Mouse (Mus musculus): ENCODE measurements at regions not wholly inside any gene's neighbourhood (a gene's known extent, or its start where the extent isn't known, plus 50 kb on each side); places are given as distances from the start of the nearest gene placed in this dataset.

DNA sequence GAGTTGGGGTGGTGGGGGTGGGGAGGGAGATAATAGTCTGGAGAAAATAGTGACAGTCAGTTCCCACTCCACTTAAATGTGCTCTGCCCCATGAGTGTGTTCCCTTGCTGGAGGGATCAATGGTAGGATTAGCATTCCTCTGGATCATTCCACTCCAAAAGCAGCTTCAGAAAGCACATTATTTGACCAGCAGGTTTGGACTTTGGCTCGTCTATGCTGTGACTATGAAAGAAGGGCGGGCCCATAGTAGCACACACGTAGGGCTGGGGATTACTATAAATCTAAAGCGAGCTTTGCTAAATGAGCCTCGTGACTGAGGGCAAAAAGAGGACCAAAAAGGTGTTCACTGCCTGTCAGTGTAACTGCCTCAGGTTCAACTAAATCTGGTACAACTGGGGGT is 75.9 kb upstream of the Marcks start:
- H3K27ac ChIP-seq (replicated peaks): no peak overlapping the region
- H3K4me1 ChIP-seq: no peaks in the 10 kb centered on the region
- no peak overlapping the region for H3K9ac ChIP-seq (replicated peaks)
- 74% methylated on average over 5 of the region's 5 CpGs for WGBS
- no peak for ATAC-seq (ENCODE audit: low FRiP score)
- no peaks in the 10 kb centered on the region for H3K9me3 ChIP-seq (replicated peaks)
- no peaks in the 10 kb centered on the region for H3K27me3 ChIP-seq (replicated peaks)
- H3K36me3 ChIP-seq: no peaks in the 10 kb centered on the region
- H3K4me3 ChIP-seq (replicated peaks): no peak overlapping the region
- no peak overlapping the region for H3K4me2 ChIP-seq

GRCm38 (mm10) chr10:37212350-37213035 is 73.8 kb upstream of the Marcks start:
- Histone ChIP-seq H3K36me3 (no peaks in the 10 kb centered on the region), H3K4me2 (no peak overlapping the region), H3K27me3 (replicated peaks) (no peaks in the 10 kb centered on the region), H3K9me3 (replicated peaks) (no peaks in the 10 kb centered on the region), H3K4me1 (no peaks in the 10 kb centered on the region), H3K9ac (replicated peaks) (no peak overlapping the region), H3K4me3 (replicated peaks) (no peak overlapping the region), H3K27ac (replicated peaks) (no peak overlapping the region)
- WGBS: 53% methylated on average over 1 of the region's 1 CpGs
- no peak for ATAC-seq (ENCODE audit: low FRiP score)

- WGBS: 93% methylated on average over 3 of the region's 3 CpGs
- no peaks in the 10 kb centered on the region for H3K36me3 ChIP-seq
- no peak for ATAC-seq (ENCODE audit: low FRiP score)
- H3K9me3 ChIP-seq (replicated peaks): no peaks in the 10 kb centered on the region
- no peak overlapping the region for H3K4me2 ChIP-seq
- H3K27ac ChIP-seq (replicated peaks): no peak overlapping the region
- H3K4me3 ChIP-seq (replicated peaks): no peak overlapping the region
- no peaks in the 10 kb centered on the region for H3K27me3 ChIP-seq (replicated peaks)
- no peak overlapping the region for H3K9ac ChIP-seq (replicated peaks)
- H3K4me1 ChIP-seq: no peaks in the 10 kb centered on the region
Measured at GRCm38 (mm10) chr10:37211305-37211704, 72.6 kb upstream of the Marcks start.

- ATAC-seq (ENCODE audit: low FRiP score): no peak
- Histone ChIP-seq H3K4me1 (no peaks in the 10 kb centered on the region), H3K4me3 (replicated peaks) (no peak overlapping the region), H3K4me2 (no peak overlapping the region), H3K27me3 (replicated peaks) (no peaks in the 10 kb centered on the region), H3K9me3 (replicated peaks) (no peaks in the 10 kb centered on the region), H3K36me3 (no peaks in the 10 kb centered on the region), H3K9ac (replicated peaks) (no peak overlapping the region), H3K27ac (replicated peaks) (no peak overlapping the region)
- WGBS: 90% methylated on average over 1 of the region's 1 CpGs
Measured at GRCm38 (mm10) chr10:37210223-37210622, 71.5 kb upstream of the Marcks start.

DNA sequence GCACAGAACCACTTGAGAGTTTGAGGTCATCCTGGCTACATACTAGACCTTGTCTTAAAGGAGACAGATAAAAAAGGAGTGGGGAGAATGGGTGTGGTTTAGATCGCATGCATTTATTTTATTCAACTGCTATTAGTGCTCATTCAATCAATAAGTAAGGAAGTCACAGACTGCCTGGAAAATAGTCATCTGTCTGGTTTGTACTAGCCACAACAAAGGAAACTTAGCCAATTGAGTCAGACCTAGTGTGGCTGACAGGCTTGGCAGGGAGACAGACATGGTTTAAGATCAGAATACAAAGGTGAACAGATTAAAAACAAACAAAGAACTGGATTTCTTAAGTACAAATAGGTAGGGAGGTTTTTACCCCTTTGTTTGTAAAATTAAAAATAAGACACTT is 68.3 kb upstream of the Marcks start:
- H3K4me2 ChIP-seq: no peak overlapping the region
- no peak overlapping the region for H3K9ac ChIP-seq (replicated peaks)
- H3K36me3 ChIP-seq: no peaks in the 10 kb centered on the region
- no peak for ATAC-seq (ENCODE audit: low FRiP score)
- H3K4me1 ChIP-seq: no peaks in the 10 kb centered on the region
- H3K9me3 ChIP-seq (replicated peaks): no peaks in the 10 kb centered on the region
- no peak overlapping the region for H3K27ac ChIP-seq (replicated peaks)
- no peaks in the 10 kb centered on the region for H3K27me3 ChIP-seq (replicated peaks)
- H3K4me3 ChIP-seq (replicated peaks): no peak overlapping the region
- 95% methylated on average over 1 of the region's 1 CpGs for WGBS

GRCm38 (mm10) chr10:37206546-37206945 is 67.8 kb upstream of the Marcks start:
- Histone ChIP-seq H3K4me3 (replicated peaks) (no peak overlapping the region), H3K36me3 (no peaks in the 10 kb centered on the region), H3K27me3 (replicated peaks) (no peaks in the 10 kb centered on the region), H3K9me3 (replicated peaks) (no peaks in the 10 kb centered on the region), H3K4me1 (no peaks in the 10 kb centered on the region), H3K9ac (replicated peaks) (no peak overlapping the region), H3K27ac (replicated peaks) (no peak overlapping the region), H3K4me2 (no peak overlapping the region)
- ATAC-seq (ENCODE audit: low FRiP score): no peak
- 74% methylated on average over 4 of the region's 4 CpGs for WGBS

- Histone ChIP-seq H3K27ac (replicated peaks) (no peak overlapping the region), H3K4me2 (no peak overlapping the region), H3K36me3 (no peaks in the 10 kb centered on the region), H3K4me1 (no peaks in the 10 kb centered on the region), H3K9ac (replicated peaks) (no peak overlapping the region), H3K27me3 (replicated peaks) (no peaks in the 10 kb centered on the region), H3K9me3 (replicated peaks) (no peaks in the 10 kb centered on the region), H3K4me3 (replicated peaks) (no peak overlapping the region)
- 95% methylated on average over 1 of the region's 1 CpGs for WGBS
- ATAC-seq (ENCODE audit: low FRiP score): no peak
Measured at GRCm38 (mm10) chr10:37203709-37204108, 65.0 kb upstream of the Marcks start.

GRCm38 (mm10) chr10:37194798-37195453 is 56.2 kb upstream of the Marcks start:
- H3K27ac ChIP-seq (replicated peaks): no peak overlapping the region
- no peaks in the 10 kb centered on the region for H3K27me3 ChIP-seq (replicated peaks)
- no peaks in the 10 kb centered on the region for H3K36me3 ChIP-seq
- H3K4me2 ChIP-seq: no peak overlapping the region
- no peak for ATAC-seq (ENCODE audit: low FRiP score)
- H3K9ac ChIP-seq (replicated peaks): no peak overlapping the region
- no peak overlapping the region for H3K4me3 ChIP-seq (replicated peaks)
- WGBS: 93% methylated on average over 13 of the region's 13 CpGs
- no peaks in the 10 kb centered on the region for H3K4me1 ChIP-seq
- H3K9me3 ChIP-seq (replicated peaks): no peaks in the 10 kb centered on the region

DNA sequence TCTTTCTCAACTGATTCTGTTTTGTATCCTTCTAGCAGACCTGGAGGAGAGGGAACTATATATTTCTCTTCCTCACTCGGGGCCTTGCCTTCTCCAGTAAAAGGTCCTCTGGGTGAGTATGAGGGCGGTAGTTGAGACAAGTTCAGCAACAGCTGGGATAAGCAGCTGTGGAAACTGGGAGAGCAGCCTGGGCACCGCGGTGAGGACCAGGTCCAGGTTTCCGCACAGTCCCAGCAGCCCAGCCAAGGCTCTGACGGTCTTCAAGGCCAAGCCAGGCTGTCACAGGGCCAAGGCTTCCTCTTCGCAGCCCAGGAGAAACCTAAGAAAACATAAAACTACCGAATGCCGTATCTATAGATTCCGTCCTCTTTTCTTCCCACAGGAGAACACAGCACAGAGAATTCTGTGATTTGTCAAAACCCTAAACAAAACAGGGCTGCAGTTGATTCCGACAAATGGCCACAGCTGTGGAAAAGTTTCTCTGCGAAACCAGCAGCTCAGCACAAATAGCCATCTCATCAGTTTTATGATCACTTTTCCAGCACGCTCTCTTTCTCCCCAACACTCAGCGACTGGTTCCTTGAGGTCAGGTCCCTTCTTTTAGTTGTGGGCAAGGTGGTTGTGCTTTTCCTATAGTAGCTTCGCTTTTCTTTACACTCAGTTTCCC is 55.5 kb upstream of the Marcks start:
- H3K9ac ChIP-seq (replicated peaks): no peak overlapping the region
- no peak overlapping the region for H3K4me2 ChIP-seq
- no peaks in the 10 kb centered on the region for H3K9me3 ChIP-seq (replicated peaks)
- H3K27me3 ChIP-seq (replicated peaks): no peaks in the 10 kb centered on the region
- WGBS: 87% methylated on average over 15 of the region's 15 CpGs
- ATAC-seq (ENCODE audit: low FRiP score): no peak
- no peak overlapping the region for H3K27ac ChIP-seq (replicated peaks)
- no peak overlapping the region for H3K4me3 ChIP-seq (replicated peaks)
- no peaks in the 10 kb centered on the region for H3K36me3 ChIP-seq
- no peaks in the 10 kb centered on the region for H3K4me1 ChIP-seq

DNA sequence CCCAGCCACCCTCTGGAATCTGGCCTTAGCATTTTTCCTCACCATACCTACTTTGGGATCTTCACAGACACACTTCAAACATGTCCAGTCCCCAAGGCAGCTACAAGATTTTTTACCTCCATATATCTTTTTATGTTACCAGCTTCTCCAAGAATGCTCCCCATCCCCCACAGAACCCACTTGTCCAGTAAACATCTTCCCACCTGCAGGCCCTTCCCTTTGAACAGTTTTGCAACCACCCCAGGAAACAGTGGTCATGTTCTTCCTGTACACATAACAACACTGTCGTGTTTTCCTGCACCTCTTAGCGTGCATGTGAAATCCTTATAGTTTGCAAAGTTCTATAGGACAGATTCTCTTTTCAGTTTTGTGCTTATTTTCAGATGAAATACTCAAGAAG is 53.9 kb upstream of the Marcks start:
- no peak overlapping the region for H3K4me2 ChIP-seq
- H3K9me3 ChIP-seq (replicated peaks): no peaks in the 10 kb centered on the region
- no peaks in the 10 kb centered on the region for H3K4me1 ChIP-seq
- WGBS: 88% methylated on average over 2 of the region's 2 CpGs
- no peak overlapping the region for H3K4me3 ChIP-seq (replicated peaks)
- H3K27me3 ChIP-seq (replicated peaks): no peaks in the 10 kb centered on the region
- no peak for ATAC-seq (ENCODE audit: low FRiP score)
- no peaks in the 10 kb centered on the region for H3K36me3 ChIP-seq
- H3K27ac ChIP-seq (replicated peaks): no peak overlapping the region
- no peak overlapping the region for H3K9ac ChIP-seq (replicated peaks)

DNA sequence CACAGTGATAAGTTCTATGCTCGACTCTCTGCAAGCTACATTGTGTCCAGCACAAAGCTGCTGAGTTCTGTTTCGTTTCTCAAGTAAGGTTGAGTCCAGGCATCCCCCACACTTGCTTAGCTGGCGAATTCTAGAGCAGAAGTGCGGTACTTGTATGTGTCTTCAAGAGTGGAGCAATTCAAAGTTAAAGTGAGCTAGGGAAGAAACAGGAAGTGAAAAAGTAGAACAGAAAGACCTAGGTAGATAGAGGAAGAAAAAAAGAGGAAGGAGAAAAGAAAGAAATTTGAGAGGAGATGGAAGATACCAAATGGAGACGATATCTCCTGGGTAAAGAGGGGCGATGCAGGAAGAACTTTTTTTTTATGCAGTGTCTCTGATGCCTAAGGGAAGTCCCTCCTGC is 51.4 kb upstream of the Marcks start:
- Histone ChIP-seq H3K27me3 (replicated peaks) (no peaks in the 10 kb centered on the region), H3K27ac (replicated peaks) (no peak overlapping the region), H3K4me1 (no peaks in the 10 kb centered on the region), H3K36me3 (no peaks in the 10 kb centered on the region), H3K4me3 (replicated peaks) (no peak overlapping the region), H3K4me2 (no peak overlapping the region), H3K9ac (replicated peaks) (no peak overlapping the region), H3K9me3 (replicated peaks) (no peaks in the 10 kb centered on the region)
- no peak for ATAC-seq (ENCODE audit: low FRiP score)
- 87% methylated on average over 6 of the region's 6 CpGs for WGBS

Data from neural tube, embryonic 15.5 days (tissue).